Mouse (Mus musculus) kidney, embryonic 14.5 days (tissue): ENCODE data around the gene Uso1. TPM values are rescaled to one million over a fixed set of nuclear protein-coding genes. Genes with fewer than 3 reads are reported as not detected.
A peak's percentile ranks its signal among the peaks of the same experiment; 100 is the strongest.
"Not testable (repeated sequence)": the region's sequence is repeated elsewhere in the genome, so short reads cannot be mapped to it uniquely, and the experiment has no call there.

ENCODE experiments used
- ATAC-seq: fragments of 200-750 bp; cut with Nextera tagmentation; 2 replicates; pipeline ENCODE4 v1.8.0; 2017; ENCODE audit warnings: moderate number of reproducible peaks, mild to moderate bottlenecking, moderate TSS enrichment, moderate library complexity; ENCODE audit not compliant: low FRiP score, low TSS enrichment
- H3K27ac ChIP-seq: fragments of 300-500 bp; sonication (generic); 2 replicates; pipeline ENCODE4 v1.5.1; 2014; ENCODE audit warnings: low read depth, mild to moderate bottlenecking, low read length, moderate library complexity, mixed read lengths
- H3K27me3 ChIP-seq: fragments of 300-500 bp; sonication (generic); 2 replicates; pipeline ENCODE4 v1.6.1; 2014; ENCODE audit warnings: mild to moderate bottlenecking, low read length; ENCODE audit not compliant: control insufficient read depth, insufficient read depth
- H3K36me3 ChIP-seq: fragments of 300-500 bp; sonication (generic); 2 replicates; pipeline ENCODE4 v1.6.1; 2014; ENCODE audit warnings: low read length, mixed read lengths; ENCODE audit not compliant: control insufficient read depth, insufficient read depth
- H3K4me1 ChIP-seq: fragments of 300-500 bp; sonication (generic); 2 replicates; pipeline ENCODE4 v1.6.1; 2014; ENCODE audit warnings: low read length, mixed read lengths; ENCODE audit not compliant: control insufficient read depth, insufficient read depth
- H3K4me2 ChIP-seq: fragments of 300-500 bp; sonication (generic); replicated peaks from 2 replicates; pipeline ENCODE4 v1.6.1; 2014; ENCODE audit warnings: low read depth, mild to moderate bottlenecking, low read length
- H3K4me3 ChIP-seq: fragments of 300-500 bp; sonication (generic); 2 replicates; pipeline ENCODE4 v1.5.1; 2014; ENCODE audit warnings: mild to moderate bottlenecking, low read length
- H3K9ac ChIP-seq: fragments of 300-500 bp; sonication (generic); 2 replicates; pipeline ENCODE4 v1.6.1; 2014; ENCODE audit warnings: low read depth, mild to moderate bottlenecking, low read length, moderate library complexity
- H3K9me3 ChIP-seq: fragments of 300-500 bp; sonication (generic); 2 replicates; pipeline ENCODE4 v1.6.1; 2016; ENCODE audit warnings: low read length; ENCODE audit not compliant: control insufficient read depth
- WGBS: fragments of 180-500 bp; shearing (Covaris S2); extraction: QIAGEN DNeasy Blood & Tissue Kit; methylation state at CpG from one replicate; pipeline ENCODE4 v1.1.7; 2014; 5-methylcytosine and 5-hydroxymethylcytosine counted together
- polyA plus RNA-seq: library from polyadenylated mRNA; unstranded; fragments of >200 nt; fragmentation: Nextera tagmentation; extraction: Ambion mirVana; gene quantifications from 2 replicates; pipeline ENCODE4 v1.2.1, GENCODE M21; 2014

Gene Uso1
- polyA plus RNA-seq, 1 experiment from 2014 or later = 33.4 TPM

- not testable (repeated sequence) for ATAC-seq
These were observed 4.7 kb upstream of the Uso1 start for GRCm38 (mm10) chr5:92133006-92133405.

GRCm38 (mm10) chr5:92134934-92135333 is 2.8 kb upstream of the Uso1 start:
- Histone ChIP-seq H3K4me1 (peaks cover 13% of the 10 kb centered on the region), H3K27ac (no peak overlapping the region), H3K36me3 (no peaks in the 10 kb centered on the region), H3K4me2 (no peak overlapping the region), H3K27me3 (no peaks in the 10 kb centered on the region), H3K9ac (no peak overlapping the region), H3K4me3 (no peak overlapping the region), H3K9me3 (no peaks in the 10 kb centered on the region)
- ATAC-seq = no peak
- 89% methylated on average over 3 of the region's 3 CpGs for WGBS

More at GRCm38 (mm10) chr5:92133006-92133405, 4.7 kb upstream of the Uso1 start:
- H3K27me3 ChIP-seq, H3K4me3 ChIP-seq, H3K27ac ChIP-seq, H3K9me3 ChIP-seq, H3K36me3 ChIP-seq, H3K4me2 ChIP-seq, H3K9ac ChIP-seq, H3K4me1 ChIP-seq: not testable (repeated sequence)
- WGBS = 62% methylated on average over 4 of the region's 4 CpGs

- peak overlapping the region; percentile 60; the same call in 1 of the 2 replicates for H3K9ac ChIP-seq
- H3K4me2 ChIP-seq = peak overlapping the region; percentile 53
- H3K4me3 ChIP-seq = peak overlapping the region; percentile 77
- H3K27ac ChIP-seq = no peak overlapping the region
- ATAC-seq = no peak
- no peaks in the 10 kb centered on the region for H3K9me3 ChIP-seq
- H3K4me1 ChIP-seq = peaks cover 13% of the 10 kb centered on the region
- H3K27me3 ChIP-seq = no peaks in the 10 kb centered on the region
- H3K36me3 ChIP-seq = no peaks in the 10 kb centered on the region
- 62% methylated on average over 9 of the region's 9 CpGs for WGBS
These were observed 1.1 kb upstream of the Uso1 start for GRCm38 (mm10) chr5:92136536-92137238.

GRCm38 (mm10) chr5:92138093-92138621 is 419 bp downstream of the Uso1 start:
- Histone ChIP-seq H3K36me3 (no peaks in the 10 kb centered on the region), H3K9ac (peak overlapping the region; percentile 88), H3K4me2 (peak overlapping the region; percentile 53), H3K4me1 (peaks cover 13% of the 10 kb centered on the region), H3K27ac (peak overlapping the region; percentile 71), H3K9me3 (no peaks in the 10 kb centered on the region), H3K4me3 (peak overlapping the region; percentile 77), H3K27me3 (no peaks in the 10 kb centered on the region)
- peak; percentile 83 for ATAC-seq
- under 1% methylated on average over 32 of the region's 43 CpGs for WGBS

GRCm38 (mm10) chr5:92139191-92139590 is 1.5 kb downstream of the Uso1 start:
- WGBS = 18% methylated on average over 1 of the region's 1 CpGs
- peak overlapping the region; percentile 77; the same call in 1 of the 2 replicates for H3K4me3 ChIP-seq
- ATAC-seq = no peak

GRCm38 (mm10) chr5:92141696-92142095 is 4.0 kb downstream of the Uso1 start:
- H3K27ac ChIP-seq = no peak overlapping the region
- no peaks in the 10 kb centered on the region for H3K36me3 ChIP-seq
- ATAC-seq = no peak
- no peaks in the 10 kb centered on the region for H3K27me3 ChIP-seq
- H3K9me3 ChIP-seq = no peaks in the 10 kb centered on the region
- WGBS = 70% methylated on average over 5 of the region's 5 CpGs
- no peak overlapping the region for H3K4me2 ChIP-seq
- H3K9ac ChIP-seq = no peak overlapping the region
- H3K4me3 ChIP-seq = no peak overlapping the region
- H3K4me1 ChIP-seq = peaks cover 13% of the 10 kb centered on the region

More at GRCm38 (mm10) chr5:92139191-92139590, 1.5 kb downstream of the Uso1 start:
- H3K9ac ChIP-seq = peak overlapping the region; percentile 44; the same call in 1 of the 2 replicates
- no peaks in the 10 kb centered on the region for H3K36me3 ChIP-seq
- H3K4me2 ChIP-seq = peak overlapping the region; percentile 53
- no peaks in the 10 kb centered on the region for H3K27me3 ChIP-seq
- peaks cover 13% of the 10 kb centered on the region for H3K4me1 ChIP-seq
- H3K27ac ChIP-seq = no peak overlapping the region
- H3K9me3 ChIP-seq = no peaks in the 10 kb centered on the region

- H3K27ac ChIP-seq = no peak overlapping the region
- no peaks in the 10 kb centered on the region for H3K36me3 ChIP-seq
- no peaks in the 10 kb centered on the region for H3K9me3 ChIP-seq
- peaks cover 13% of the 10 kb centered on the region for H3K4me1 ChIP-seq
- no peak for ATAC-seq
- 88% methylated on average over 3 of the region's 3 CpGs for WGBS
- H3K27me3 ChIP-seq = no peaks in the 10 kb centered on the region
- no peak overlapping the region for H3K4me2 ChIP-seq
- H3K4me3 ChIP-seq = no peak overlapping the region
- H3K9ac ChIP-seq = no peak overlapping the region
These were observed 4.7 kb downstream of the Uso1 start for GRCm38 (mm10) chr5:92142481-92142880.

- Histone ChIP-seq H3K27ac (no peak overlapping the region), H3K36me3 (no peaks in the 10 kb centered on the region), H3K9ac (no peak overlapping the region), H3K4me1 (peaks cover 13% of the 10 kb centered on the region), H3K27me3 (no peaks in the 10 kb centered on the region), H3K9me3 (no peaks in the 10 kb centered on the region), H3K4me3 (no peak overlapping the region), H3K4me2 (no peak overlapping the region)
- ATAC-seq = no peak
- 95% methylated on average over 6 of the region's 6 CpGs for WGBS
These were observed 5.9 kb downstream of the Uso1 start for GRCm38 (mm10) chr5:92143665-92144064.

GRCm38 (mm10) chr5:92144954-92145708 is 7.4 kb downstream of the Uso1 start:
- ATAC-seq = no peak
- Histone ChIP-seq H3K27me3 (no peaks in the 10 kb centered on the region), H3K4me3 (no peak overlapping the region), H3K36me3 (no peaks in the 10 kb centered on the region), H3K4me2 (no peak overlapping the region), H3K4me1 (no peaks in the 10 kb centered on the region), H3K9ac (no peak overlapping the region), H3K27ac (no peak overlapping the region), H3K9me3 (no peaks in the 10 kb centered on the region)
- WGBS = 93% methylated on average over 7 of the region's 7 CpGs
